33 mouse cellular contexts compared by ENCODE assay signal in genomic region chr2:73552926-73553325, GRCm38 (mm10). TPM values are rescaled to one million over a fixed set of nuclear protein-coding genes. Genes with fewer than 3 reads are reported as not detected.
DNase-seq lines count a peak whose midpoint lies in the region; ATAC-seq and TF ChIP-seq lines count a peak whose summit lies in the region.
"Had no signal": no experiment of that assay in that cellular context is flagged by ENCODE, and none has a peak within 500 bp of the region (broad histone marks: within the 10 kb centered on the region; RNA-seq: fewer than 3 reads in every experiment).

No protein-coding gene starts in this region.

- no peak overlapping the region for H3K9ac ChIP-seq in limb, embryonic 11.5 days (ENCODE audit: low read length)
- no peak overlapping the region for H3K9ac ChIP-seq in neural tube, embryonic 15.5 days (replicated peaks)
- H3K9ac ChIP-seq: forebrain, embryonic 15.5 days; heart, embryonic 13.5 days; hindbrain, embryonic 14.5 days; liver, embryonic 14.5 days; neural tube, embryonic 12.5 days had no signal

- H3K4me3 ChIP-seq in limb, embryonic 11.5 days (ENCODE audit: low read depth, low read length), result no peak overlapping the region
- no peak overlapping the region for H3K4me3 ChIP-seq in limb, embryonic 10.5 days
- H3K4me3 ChIP-seq in myocyte, result no peak overlapping the region
- no peak overlapping the region for H3K4me3 ChIP-seq in neural tube, embryonic 15.5 days (replicated peaks)
- H3K4me3 ChIP-seq: forebrain, embryonic 15.5 days; gastrocnemius, adult 2 months; heart, adult 2 months; heart, embryonic 13.5 days; neural tube, embryonic 12.5 days had no signal

- 75% methylated on average over 3 of the region's 3 CpGs for WGBS in limb, embryonic 11.5 days
- WGBS in limb, embryonic 10.5 days, result 88% methylated on average over 3 of the region's 3 CpGs
- WGBS in neural tube, embryonic 15.5 days, result 83% methylated on average over 3 of the region's 3 CpGs

- no peak overlapping the region for H3K4me2 ChIP-seq in limb, embryonic 11.5 days (ENCODE audit: low read depth, severe bottlenecking)
- H3K4me2 ChIP-seq in myocyte (ENCODE audit: low read depth), result peak overlapping the region; percentile 53
- H3K4me2 ChIP-seq in neural tube, embryonic 15.5 days, result no peak overlapping the region
- H3K4me2 ChIP-seq: forebrain, embryonic 15.5 days; heart, embryonic 13.5 days; hindbrain, embryonic 14.5 days; midbrain, embryonic 11.5 days; neural tube, embryonic 12.5 days had no signal

- 0 out of 2 replicates have a peak overlapping the region, but pooled peaks have one; percentile 1 for H3K27ac ChIP-seq in limb, embryonic 11.5 days (replicated peaks; ENCODE audit: low read depth, low read length)
- H3K27ac ChIP-seq in limb, embryonic 10.5 days, result no peak overlapping the region
- H3K27ac ChIP-seq in neural tube, embryonic 15.5 days (replicated peaks), result no peak overlapping the region
- H3K27ac ChIP-seq: forebrain, embryonic 15.5 days; gastrocnemius, adult 2 months; heart, adult 2 months; heart, embryonic 13.5 days; hindbrain, embryonic 14.5 days; liver, embryonic 14.5 days; neural tube, embryonic 12.5 days had no signal

- ATAC-seq in limb, embryonic 11.5 days (ENCODE audit: insufficient number of reproducible peaks, low FRiP score, low TSS enrichment, low read depth), result no peak
- ATAC-seq in neural tube, embryonic 15.5 days (ENCODE audit: low FRiP score), result no peak
- ATAC-seq: forebrain, embryonic 15.5 days; midbrain, embryonic 16.5 days; Patski had no signal

- DNase-seq in heart, adult 11 months, result peak; percentile 71
- DNase-seq in heart, adult 9 months (ENCODE audit: low spot score in 2 of 2), result no peak
- DNase-seq in limb, embryonic 11.5 days (ENCODE audit: low spot score), result no peak
- DNase-seq in limb, embryonic 10.5 days (ENCODE audit: low spot score), result no peak
- DNase-seq in NIH3T3 (ENCODE audit: low read depth), result peak; percentile 74
- DNase-seq in cerebellum, postnatal 36 days, result no peak
- DNase-seq: adrenal gland, postnatal 14 days; cerebellum, adult 2 months; cerebellum, postnatal 25 days; gastrocnemius, adult 2 months; gastrocnemius, postnatal 36 days; heart, adult 2 months; heart, postnatal 10 days; kidney, adult 18-20 months; kidney, postnatal 4 days; layer of hippocampus, postnatal 36 days; left cerebral cortex, postnatal 4 days; liver; lung, adult 2 months; lung, postnatal 14 days; retina, postnatal 1 day; right cerebral cortex, postnatal 14 days had no signal

- H3K79me2 ChIP-seq in myocyte (ENCODE audit: control insufficient read depth, insufficient read depth), result no peaks in the 10 kb centered on the region

- no peaks in the 10 kb centered on the region for H3K27me3 ChIP-seq in limb, embryonic 11.5 days (ENCODE audit: control insufficient read depth, insufficient read depth, low read length)
- no peaks in the 10 kb centered on the region for H3K27me3 ChIP-seq in limb, embryonic 10.5 days (ENCODE audit: low read depth, poor library complexity, severe bottlenecking)
- H3K27me3 ChIP-seq in myocyte (ENCODE audit: control insufficient read depth, insufficient read depth, insufficient read length), result no peaks in the 10 kb centered on the region
- no peaks in the 10 kb centered on the region for H3K27me3 ChIP-seq in neural tube, embryonic 15.5 days (replicated peaks)
- H3K27me3 ChIP-seq: forebrain, embryonic 15.5 days; neural tube, embryonic 12.5 days; Patski had no signal

- no peaks in the 10 kb centered on the region for H3K36me3 ChIP-seq in limb, embryonic 11.5 days (ENCODE audit: control insufficient read depth, insufficient read depth, low read length)
- H3K36me3 ChIP-seq in limb, embryonic 10.5 days, result no peaks in the 10 kb centered on the region
- no peaks in the 10 kb centered on the region for H3K36me3 ChIP-seq in myocyte (ENCODE audit: control insufficient read depth, insufficient read depth)
- no peaks in the 10 kb centered on the region for H3K36me3 ChIP-seq in neural tube, embryonic 15.5 days
- H3K36me3 ChIP-seq: forebrain, embryonic 15.5 days; heart, embryonic 13.5 days; neural tube, embryonic 12.5 days had no signal

- H3ac ChIP-seq in myocyte (ENCODE audit: control insufficient read depth, insufficient read length), result no peak overlapping the region

- no peaks in the 10 kb centered on the region for H3K9me3 ChIP-seq in limb, embryonic 11.5 days (ENCODE audit: control insufficient read depth, low read length)
- H3K9me3 ChIP-seq in limb, embryonic 10.5 days (replicated peaks), result no peaks in the 10 kb centered on the region
- no peaks in the 10 kb centered on the region for H3K9me3 ChIP-seq in neural tube, embryonic 15.5 days (replicated peaks)
- H3K9me3 ChIP-seq: forebrain, embryonic 15.5 days; heart, embryonic 13.5 days; neural tube, embryonic 12.5 days had no signal

- no peaks in the 10 kb centered on the region for H3K4me1 ChIP-seq in limb, embryonic 11.5 days (ENCODE audit: control insufficient read depth, insufficient read depth, low read length)
- H3K4me1 ChIP-seq in limb, embryonic 10.5 days, result peaks cover 34% of the 10 kb centered on the region
- 0 out of 2 replicates have a peak, but pooled peaks cover 2% of the 10 kb centered on the region for H3K4me1 ChIP-seq in neural tube, embryonic 15.5 days
- H3K4me1 ChIP-seq: forebrain, embryonic 15.5 days; heart, embryonic 13.5 days; neural tube, embryonic 12.5 days had no signal

- no peak for TF ChIP-seq POLR2A in myocyte (IDR thresholded peaks at IDR 0.05; ENCODE audit: insufficient read length, low read depth)

TF ChIP-seq in myocyte, 11 proteins besides CTCF, POLR2A, EP300 and RAD21:
- TF ChIP-seq CEBPB (IDR thresholded peaks at IDR 0.05; ENCODE audit: insufficient read depth, poor library complexity, severe bottlenecking), result peak; percentile 74
- no peak for TF ChIP-seq SRF (IDR thresholded peaks at IDR 0.05; ENCODE audit: control insufficient read depth, insufficient read length, low read depth)
- peak; percentile 16 for TF ChIP-seq USF1 (IDR thresholded peaks at IDR 0.05; ENCODE audit: low read depth)

RNA-seq across cellular contexts. Expression of gene Wipf1, which starts 23.4 kb away (rescaled TPM):
- 21.8 and 24.1 TPM in 2 replicates for polyA plus RNA-seq in limb, embryonic 11.5 days (2014; fragmentation: Nextera tagmentation; extraction: Ambion mirVana)
- 13.3 and 14.2 TPM in 2 replicates for polyA plus RNA-seq in limb, embryonic 10.5 days (2016; fragmentation: Nextera tagmentation; extraction: Ambion mirVana)
- polyA plus RNA-seq in myocyte (2012; fragmentation: generic; extraction: Trizol), result 13.7 TPM
- polyA plus RNA-seq in neural tube, embryonic 15.5 days (2015; fragmentation: Nextera tagmentation; extraction: Ambion mirVana), result 2.4 and 4.8 TPM in 2 replicates

RNA-seq across cellular contexts. Expression of gene Chrna1, which starts 27.2 kb away (rescaled TPM):
- polyA plus RNA-seq in limb, embryonic 11.5 days (2014; fragmentation: Nextera tagmentation; extraction: Ambion mirVana), result 2.9 and 3.5 TPM in 2 replicates
- 2.3 and 3.9 TPM in 2 replicates for polyA plus RNA-seq in limb, embryonic 10.5 days (2016; fragmentation: Nextera tagmentation; extraction: Ambion mirVana)
- polyA plus RNA-seq in myocyte (2012; fragmentation: generic; extraction: Trizol), result 391 TPM
- 0.73 and 0.78 TPM in 2 replicates for polyA plus RNA-seq in neural tube, embryonic 15.5 days (2015; fragmentation: Nextera tagmentation; extraction: Ambion mirVana)
- polyA plus RNA-seq: small intestine, adult 2 months had no signal

Comparison
In these comparisons a context has a peak if more than half of its experiments do, and no peak if none do; other contexts are left out.
1. DNase-seq: peak in heart, adult 11 months (single experiment) and NIH3T3 (single experiment); none in heart, adult 9 months (0 of 2), limb, embryonic 11.5 days (single experiment), limb, embryonic 10.5 days (single experiment) and cerebellum, postnatal 36 days (0 of 2).
2. RNA of gene Chrna1, which starts 27.2 kb away (polyA plus RNA-seq): 391 TPM in myocyte (single experiment); 2.9 to 3.5 TPM in limb, embryonic 11.5 days, 2.3 to 3.9 TPM in limb, embryonic 10.5 days and 0.73 to 0.78 TPM in neural tube, embryonic 15.5 days; every median in the first group is over 10 times any median in the second.